16 mouse cellular contexts compared by ENCODE assay signal in the genomic region with DNA sequence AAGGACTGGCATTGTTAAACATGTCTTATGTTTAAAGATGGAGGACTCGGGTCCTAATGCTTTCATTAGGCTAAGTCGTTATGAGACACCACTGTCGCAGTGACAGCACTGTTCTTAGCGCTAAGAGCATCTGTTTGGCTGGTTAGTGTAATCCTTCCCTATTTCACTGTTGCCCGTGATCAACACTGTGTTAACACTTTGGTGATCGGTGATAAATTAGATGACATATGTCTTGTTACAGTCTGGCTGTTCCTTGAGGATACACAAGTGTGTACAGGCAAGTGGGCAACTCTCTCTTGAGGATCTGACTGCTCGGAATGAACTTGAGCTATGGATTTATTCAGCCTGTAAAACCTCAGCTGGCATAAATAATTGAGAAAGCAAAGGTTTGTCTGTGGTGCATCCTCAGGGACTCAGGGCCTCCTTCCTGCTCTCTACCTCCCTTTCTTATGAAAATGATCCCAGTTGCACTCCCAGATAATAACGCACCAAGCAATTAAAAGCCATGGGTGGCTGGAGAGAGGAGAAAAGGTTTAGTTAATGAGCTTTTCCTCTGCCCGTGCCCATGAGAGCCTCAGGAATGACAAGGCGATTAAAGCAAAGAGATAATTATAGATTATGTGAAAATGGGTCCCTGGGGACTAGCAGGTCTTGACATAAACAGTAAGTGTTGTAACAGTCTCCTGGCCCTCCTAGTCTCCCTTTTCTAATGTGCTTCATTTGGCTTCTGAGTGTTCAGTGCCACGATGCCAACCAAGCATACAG. TPM values are rescaled to one million over a fixed set of nuclear protein-coding genes. Genes with fewer than 3 reads are reported as not detected.
DNase-seq lines count a peak whose midpoint lies in the region; ATAC-seq and TF ChIP-seq lines count a peak whose summit lies in the region.
"Had no signal": no experiment of that assay in that cellular context is flagged by ENCODE, and none has a peak within 500 bp of the region (broad histone marks: within the 10 kb centered on the region; RNA-seq: fewer than 3 reads in every experiment).

No protein-coding gene starts in this region.

- H3K4me3 ChIP-seq in midbrain, embryonic 11.5 days (ENCODE audit: low read depth, low read length): no peak overlapping the region
- H3K4me3 ChIP-seq in midbrain, embryonic 10.5 days: no peak overlapping the region
- H3K4me3 ChIP-seq in hindbrain, embryonic 10.5 days: no peak overlapping the region
- H3K4me3 ChIP-seq in midbrain, embryonic 13.5 days (replicated peaks): no peak overlapping the region
- no peak overlapping the region for H3K4me3 ChIP-seq in left cerebral cortex, adult 2 months
- H3K4me3 ChIP-seq: gastrocnemius, adult 2 months; myocyte had no signal

- ATAC-seq in midbrain, embryonic 11.5 days (ENCODE audit: low FRiP score): peak; percentile 82; the same call in 1 of the 2 replicates
- ATAC-seq in midbrain, embryonic 13.5 days: peak; percentile 93

- DNase-seq in midbrain, embryonic 11.5 days (ENCODE audit: low spot score, missing footprints): peak; percentile 85
- no peak for DNase-seq in midbrain, embryonic 10.5 days (ENCODE audit: low spot score)
- DNase-seq in hindbrain, embryonic 10.5 days (ENCODE audit: low spot score): peak; percentile 8
- peak; percentile 89 for DNase-seq in retina, postnatal 1 day
- DNase-seq in B cell, adult 2 months: no peak
- no peak for DNase-seq in adrenal gland, postnatal 36 days
- DNase-seq in left cerebral cortex, adult 2 months (ENCODE audit: extremely low spot score in 1 of 2, low spot score in 2 of 2): no peak
- DNase-seq: cerebellum, adult 11-12 months; gastrocnemius, adult 2 months; kidney, adult 11 months; kidney, postnatal 4 days; lung, adult 18-20 months; right cerebral cortex, adult 18-20 months had no signal

- H3K27me3 ChIP-seq in midbrain, embryonic 11.5 days (ENCODE audit: control insufficient read depth, insufficient read depth, low read length): no peaks in the 10 kb centered on the region
- no peaks in the 10 kb centered on the region for H3K27me3 ChIP-seq in midbrain, embryonic 10.5 days (ENCODE audit: low read depth, poor library complexity, severe bottlenecking)
- no peaks in the 10 kb centered on the region; the same call in 1 of the 2 replicates for H3K27me3 ChIP-seq in hindbrain, embryonic 10.5 days (ENCODE audit: insufficient read depth, poor library complexity, severe bottlenecking)
- H3K27me3 ChIP-seq in midbrain, embryonic 13.5 days: peaks cover 3% of the 10 kb centered on the region; the same call in 1 of the 2 replicates

- TF ChIP-seq CTCF in left cerebral cortex, adult 2 months (IDR thresholded peaks at IDR 0.05): no peak

- no peak overlapping the region for H3K9ac ChIP-seq in midbrain, embryonic 11.5 days (ENCODE audit: low read length)
- H3K9ac ChIP-seq in midbrain, embryonic 13.5 days (replicated peaks): no peak overlapping the region

- intact Hi-C loops in left cerebral cortex, adult 2 months (cut with DNase I): no loop called here

- H3K27ac ChIP-seq in midbrain, embryonic 11.5 days (ENCODE audit: low read depth, low read length): no peak overlapping the region; the same call in 1 of the 2 replicates
- H3K27ac ChIP-seq in midbrain, embryonic 10.5 days (replicated peaks): no peak overlapping the region
- H3K27ac ChIP-seq in hindbrain, embryonic 10.5 days: 0 out of 2 replicates have a peak overlapping the region, but pooled peaks have one; percentile 16
- H3K27ac ChIP-seq in midbrain, embryonic 13.5 days: peak overlapping the region; percentile 68
- no peak overlapping the region for H3K27ac ChIP-seq in left cerebral cortex, adult 2 months
- H3K27ac ChIP-seq: gastrocnemius, adult 2 months; macrophage had no signal

- no peaks in the 10 kb centered on the region for H3K36me3 ChIP-seq in midbrain, embryonic 11.5 days (ENCODE audit: control insufficient read depth, insufficient read depth, low read length)
- no peaks in the 10 kb centered on the region for H3K36me3 ChIP-seq in midbrain, embryonic 10.5 days
- H3K36me3 ChIP-seq in hindbrain, embryonic 10.5 days: no peaks in the 10 kb centered on the region
- H3K36me3 ChIP-seq in midbrain, embryonic 13.5 days: no peaks in the 10 kb centered on the region

- no peaks in the 10 kb centered on the region for H3K9me3 ChIP-seq in midbrain, embryonic 11.5 days (ENCODE audit: control insufficient read depth, low read length)
- no peaks in the 10 kb centered on the region for H3K9me3 ChIP-seq in midbrain, embryonic 10.5 days (replicated peaks)
- H3K9me3 ChIP-seq in hindbrain, embryonic 10.5 days: no peaks in the 10 kb centered on the region
- H3K9me3 ChIP-seq in midbrain, embryonic 13.5 days: no peaks in the 10 kb centered on the region

- WGBS in midbrain, embryonic 11.5 days: 48% methylated on average over 11 of the region's 11 CpGs
- 46% methylated on average over 11 of the region's 11 CpGs for WGBS in midbrain, embryonic 10.5 days
- WGBS in hindbrain, embryonic 10.5 days: 58% methylated on average over 11 of the region's 11 CpGs
- 16% methylated on average over 11 of the region's 11 CpGs for WGBS in midbrain, embryonic 13.5 days

- no peak overlapping the region for H3K4me2 ChIP-seq in midbrain, embryonic 11.5 days
- peak overlapping the region; percentile 30 for H3K4me2 ChIP-seq in midbrain, embryonic 13.5 days (replicated peaks)

- H3K4me1 ChIP-seq in midbrain, embryonic 11.5 days (ENCODE audit: control insufficient read depth, insufficient read depth, low read length): peaks cover 4% of the 10 kb centered on the region; the same call in 1 of the 2 replicates
- peaks cover 11% of the 10 kb centered on the region for H3K4me1 ChIP-seq in midbrain, embryonic 10.5 days
- H3K4me1 ChIP-seq in hindbrain, embryonic 10.5 days (replicated peaks): peaks cover 20% of the 10 kb centered on the region
- peaks cover 19% of the 10 kb centered on the region for H3K4me1 ChIP-seq in midbrain, embryonic 13.5 days (replicated peaks)

RNA-seq across cellular contexts. Expression of a gene that starts 47.7 kb away (rescaled TPM):
- 71.0 and 72.9 TPM in 2 replicates for polyA plus RNA-seq in midbrain, embryonic 11.5 days (2014; fragmentation: Nextera tagmentation; extraction: Ambion mirVana)
- polyA plus RNA-seq in midbrain, embryonic 10.5 days (2016; fragmentation: Nextera tagmentation; extraction: Ambion mirVana): 69.1 and 71.5 TPM in 2 replicates
- polyA plus RNA-seq in hindbrain, embryonic 10.5 days (2016; fragmentation: Nextera tagmentation; extraction: Ambion mirVana): 72.8 and 83.6 TPM in 2 replicates
- 63.2 and 73.6 TPM in 2 replicates for polyA plus RNA-seq in midbrain, embryonic 13.5 days (2015; fragmentation: Nextera tagmentation; extraction: Ambion mirVana)
- 10 to 100 TPM; 67.2 to 75.2 TPM for total RNA-seq in adrenal gland, postnatal 36 days (2021)
- 100 to 1,000 TPM in 1 of 2 experiments, 10 to 100 TPM in 1; 95.6 to 101 TPM for total RNA-seq in left cerebral cortex, adult 2 months (2021)

Comparison
In these comparisons a context has a peak if more than half of its experiments do, and no peak if none do; other contexts are left out.
1. DNase-seq: peak in midbrain, embryonic 11.5 days (single experiment), hindbrain, embryonic 10.5 days (single experiment) and retina, postnatal 1 day (single experiment); none in midbrain, embryonic 10.5 days (single experiment), B cell, adult 2 months (0 of 2), adrenal gland, postnatal 36 days (0 of 2) and left cerebral cortex, adult 2 months (0 of 2).
2. H3K27ac ChIP-seq: peak in hindbrain, embryonic 10.5 days (single experiment) and midbrain, embryonic 13.5 days (single experiment); none in midbrain, embryonic 11.5 days (single experiment), midbrain, embryonic 10.5 days (single experiment) and left cerebral cortex, adult 2 months (single experiment).